Mouse (Mus musculus) granulocyte monocyte progenitor cell, adult 5-6 weeks (primary cell): ENCODE measurements around the gene Fxyd4. TPM values are rescaled to one million over a fixed set of nuclear protein-coding genes. Genes with fewer than 3 reads are reported as not detected.

ENCODE experiments used
- ATAC-seq: replicated peaks from 2 replicates; pipeline ENCODE4 v1.8.0; 2016; ENCODE audit warnings: mild to moderate bottlenecking, moderate TSS enrichment, inconsistent platforms; ENCODE audit not compliant: poor library complexity, severe bottlenecking
- total RNA-seq, 2 experiments: library from RNA; stranded (forward) in 1 of 2; stranded (reverse) in 1 of 2; fragments of 200-712, 200-1000 nt in 1 of 2; fragments of >200 nt in 1 of 2; fragmentation: Nextera tagmentation in 1 of 2; gene quantifications; 2 replicates each; pipeline ENCODE4 v1.2.3; 2014 to 2017

The Fxyd4 gene
- total RNA-seq, 2 experiments from 2014 or later, result not detected

DNA sequence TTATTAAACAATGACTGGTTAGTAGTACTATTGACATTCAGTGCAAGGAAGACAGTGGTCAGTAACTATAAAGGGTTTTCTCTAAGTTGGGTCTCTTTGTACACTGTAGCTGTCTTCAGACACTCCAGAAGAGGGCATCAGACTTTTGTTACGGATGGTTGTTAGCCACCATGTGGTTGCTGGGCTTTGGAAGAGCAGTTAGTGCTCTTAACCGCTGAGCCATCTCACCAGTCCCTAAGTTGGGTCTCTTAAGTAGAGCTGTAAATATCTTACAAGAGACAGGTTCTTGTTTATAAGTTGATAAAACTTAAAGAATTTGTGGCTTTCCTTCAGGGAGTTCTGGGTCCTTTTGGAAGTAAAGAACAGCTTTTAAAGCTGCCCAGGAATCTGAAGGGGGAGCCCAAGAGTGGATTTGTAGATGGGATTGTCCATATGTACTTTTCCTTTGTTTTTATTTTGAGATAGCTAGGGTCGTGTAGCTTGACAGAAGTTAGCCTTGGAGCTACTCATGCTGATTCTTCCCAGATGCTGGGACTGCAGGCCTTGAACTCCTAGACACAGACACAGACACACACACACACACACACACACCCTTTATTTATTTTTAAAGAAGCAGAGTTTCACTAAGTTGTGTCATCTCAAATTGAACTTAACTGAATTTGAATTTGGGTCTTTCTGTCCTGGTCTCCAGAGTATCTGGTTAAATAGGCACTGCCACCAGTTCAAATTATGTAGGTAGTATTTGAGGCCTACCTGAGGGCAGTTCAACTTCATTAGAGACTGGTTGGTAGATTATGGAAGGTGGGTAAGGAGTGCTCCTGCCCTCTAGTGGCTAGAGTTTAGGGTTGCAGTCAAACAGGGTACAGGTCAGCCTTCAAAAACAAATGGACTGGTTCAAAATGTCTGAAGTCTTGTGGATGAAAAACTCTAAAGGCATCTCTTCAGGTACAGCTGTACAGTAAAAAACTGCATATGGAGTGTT, 16.5 kb downstream of the Fxyd4 start:
- peak; percentile 28 for ATAC-seq

DNA sequence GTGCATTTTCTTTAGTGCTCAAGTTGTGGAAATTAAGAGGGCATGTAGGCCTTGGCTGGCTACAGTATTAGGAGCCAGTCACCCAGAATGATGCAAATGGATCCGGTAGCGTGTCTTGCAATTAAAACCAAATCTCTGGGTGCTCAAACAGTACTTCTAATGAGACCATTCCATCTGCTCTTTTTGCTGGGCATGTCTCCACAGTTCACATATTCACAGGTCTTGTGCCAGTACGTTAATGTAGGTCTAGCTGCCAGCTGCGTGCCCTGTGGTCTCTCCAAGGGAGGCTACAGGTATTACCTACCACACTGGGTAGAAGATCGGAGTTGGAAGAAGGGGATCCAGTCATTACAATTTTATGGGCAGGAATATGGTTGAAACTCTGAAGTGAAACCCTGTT, 19.4 kb downstream of the Fxyd4 start:
- no peak for ATAC-seq

DNA sequence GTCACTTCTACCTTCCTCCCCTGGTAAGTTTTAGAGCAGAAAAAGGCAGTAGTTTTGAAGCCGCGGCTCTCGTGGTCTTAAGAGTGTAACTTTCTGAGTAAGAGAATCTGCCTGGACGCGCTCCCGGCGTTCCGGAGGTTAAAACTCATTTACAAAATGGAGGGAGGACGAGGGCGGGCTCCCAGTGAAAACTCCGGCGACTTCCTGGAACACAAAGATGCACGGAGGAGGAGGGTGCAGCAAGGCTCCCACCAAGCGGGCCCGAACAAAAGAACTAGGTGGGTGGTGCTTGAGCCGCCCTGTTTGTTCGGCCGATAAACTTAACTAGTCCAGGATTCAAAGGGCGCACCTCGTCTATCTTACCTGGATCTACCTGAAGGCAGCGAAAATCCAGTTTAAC, 19.9 kb downstream of the Fxyd4 start:
- peak; percentile 39 for ATAC-seq

DNA sequence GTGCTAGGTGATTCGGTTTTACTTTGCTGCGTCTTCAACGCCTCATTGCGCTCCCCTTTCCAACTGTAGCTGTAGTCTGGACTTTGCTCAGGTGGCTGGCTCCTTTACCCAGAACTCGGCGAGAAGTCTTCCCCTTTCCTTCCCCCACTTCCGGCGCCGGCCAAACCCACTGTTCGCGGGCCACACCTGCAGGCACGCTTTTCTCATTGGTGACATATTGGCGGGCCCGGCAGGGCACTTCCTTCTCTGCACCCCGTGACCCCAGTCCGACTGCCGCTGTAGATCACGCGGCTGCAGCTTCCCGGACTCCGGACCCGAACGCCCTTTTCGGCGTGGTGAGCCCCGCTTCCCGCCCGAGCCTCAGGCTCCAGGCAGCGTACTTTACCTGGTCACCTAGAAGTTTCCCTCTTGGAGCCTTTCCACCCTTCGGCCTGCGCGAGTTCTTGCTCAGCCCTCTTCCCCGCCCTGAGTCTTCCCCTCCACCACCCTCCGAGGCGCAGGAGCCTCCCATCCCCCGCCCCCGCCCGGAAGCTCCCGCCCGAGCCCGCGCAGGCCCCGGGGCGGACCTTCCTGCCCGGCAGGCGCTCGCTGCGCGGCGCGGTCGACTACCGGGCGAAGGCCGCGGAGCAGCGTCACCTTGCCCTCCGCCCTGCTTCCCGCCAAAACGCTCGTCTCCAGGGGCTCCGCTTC, 20.6 kb downstream of the Fxyd4 start:
- peak; percentile 82 for ATAC-seq

DNA sequence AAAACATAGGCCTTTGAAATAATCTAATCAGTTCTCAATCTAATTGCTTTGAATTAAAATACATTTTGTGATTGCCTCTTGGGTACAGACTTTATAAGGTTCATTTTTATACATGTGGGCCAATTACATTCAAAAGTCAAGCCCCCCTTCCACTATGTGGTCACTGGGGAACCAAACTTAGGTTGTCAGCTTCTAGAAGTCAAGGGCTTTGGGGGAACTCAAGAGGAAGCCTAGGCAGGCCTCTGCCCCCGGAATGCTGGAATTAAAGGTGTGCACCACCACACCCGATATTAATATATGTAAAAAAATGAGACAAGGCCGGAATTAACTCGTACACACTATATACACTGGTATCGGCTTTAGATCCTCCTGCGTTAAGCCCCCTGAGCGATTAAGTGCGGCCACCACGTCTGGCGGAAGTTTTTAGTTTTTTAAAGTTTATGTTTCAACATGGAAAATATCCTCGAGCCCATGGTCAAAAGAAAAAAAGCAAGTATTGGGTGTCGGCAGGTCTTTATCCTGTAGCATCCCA, 21.2 kb downstream of the Fxyd4 start:
- ATAC-seq, result no peak

DNA sequence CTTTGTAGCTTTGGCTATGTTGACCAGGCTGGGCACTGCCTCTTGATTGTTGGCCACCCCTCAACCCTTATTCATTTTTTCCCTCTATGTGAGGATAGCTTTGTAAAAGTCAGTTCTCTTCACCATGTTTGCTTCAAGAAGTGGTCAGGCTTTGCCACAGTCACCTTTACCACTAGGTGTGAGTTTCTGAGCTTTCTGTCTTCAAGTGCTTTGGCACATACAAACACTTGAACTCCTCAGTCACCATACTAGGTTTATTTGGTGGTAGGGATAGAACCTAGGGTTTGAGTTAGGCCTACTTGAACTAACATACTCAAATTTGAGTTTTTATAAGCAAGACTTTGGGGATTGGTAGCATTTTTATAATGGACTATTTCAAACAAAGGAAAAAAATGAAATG, 23.0 kb downstream of the Fxyd4 start:
- ATAC-seq, result no peak

DNA sequence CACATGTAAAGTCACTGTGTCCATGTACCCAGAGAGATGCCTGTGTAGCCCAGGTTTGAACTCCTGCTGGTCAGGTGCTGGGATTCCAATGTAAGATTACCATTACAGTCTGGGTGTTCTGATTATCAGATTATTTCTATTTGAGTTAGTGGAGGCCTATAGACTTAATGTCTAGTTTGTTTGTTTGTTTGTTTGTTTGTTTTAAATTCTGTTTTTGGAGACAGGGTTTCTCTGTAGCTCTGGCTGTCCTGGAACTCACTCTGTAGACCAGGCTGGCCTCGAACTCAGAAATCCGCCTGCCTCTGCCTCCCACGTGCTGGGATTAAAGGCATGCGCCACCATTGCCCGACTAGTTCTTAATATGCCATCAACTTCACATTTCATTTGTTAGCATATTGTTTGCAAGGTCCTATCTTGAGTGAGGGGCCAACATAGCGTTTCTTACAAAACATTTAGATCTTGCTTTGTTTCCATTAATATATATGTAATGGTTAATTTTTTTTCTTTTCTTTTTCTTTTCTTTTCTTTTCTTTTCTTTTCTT, 27.3 kb downstream of the Fxyd4 start:
- no peak for ATAC-seq

DNA sequence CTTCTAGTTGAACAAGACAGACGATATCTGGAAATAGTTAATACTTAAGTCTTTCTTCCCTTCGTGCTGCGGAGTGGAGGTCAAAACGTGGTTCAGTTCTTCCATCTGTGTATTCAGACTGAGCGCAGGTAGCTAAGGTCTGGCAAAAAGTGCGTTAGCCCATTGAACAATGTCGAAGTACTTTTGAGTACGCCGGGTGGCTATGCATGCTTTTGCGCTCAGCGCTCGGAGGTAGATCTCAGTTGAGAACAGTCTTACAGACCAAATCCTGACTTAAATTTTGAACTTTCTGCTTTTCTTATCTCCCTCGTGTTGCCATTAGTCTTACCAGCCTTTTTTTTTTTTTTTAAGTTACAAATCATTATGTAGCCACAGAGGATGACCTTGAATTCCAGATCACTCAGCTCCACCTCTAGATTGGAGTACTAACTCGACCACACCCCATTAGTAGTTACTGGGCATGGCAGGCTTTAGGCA, 29.0 kb downstream of the Fxyd4 start:
- ATAC-seq, result no peak

DNA sequence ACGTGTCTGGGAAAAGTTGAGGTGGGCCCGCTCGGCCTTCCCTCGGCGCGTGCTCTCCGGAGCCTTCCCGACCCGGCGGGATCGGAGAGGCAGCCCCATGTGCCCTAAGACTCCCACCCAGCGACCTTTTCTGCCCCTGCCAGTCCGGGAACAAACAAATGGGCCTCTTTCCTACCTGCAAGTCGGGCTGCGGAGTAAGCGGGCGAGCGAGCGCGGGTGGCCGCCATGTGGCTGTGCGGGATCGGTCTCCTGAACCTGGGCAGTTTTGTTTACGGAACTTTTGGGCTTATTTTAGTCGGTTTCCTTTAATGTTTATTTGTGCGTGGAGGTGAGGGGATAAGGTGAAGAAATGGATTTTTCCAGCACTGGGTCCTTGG, 29.5 kb downstream of the Fxyd4 start:
- ATAC-seq, result no peak

DNA sequence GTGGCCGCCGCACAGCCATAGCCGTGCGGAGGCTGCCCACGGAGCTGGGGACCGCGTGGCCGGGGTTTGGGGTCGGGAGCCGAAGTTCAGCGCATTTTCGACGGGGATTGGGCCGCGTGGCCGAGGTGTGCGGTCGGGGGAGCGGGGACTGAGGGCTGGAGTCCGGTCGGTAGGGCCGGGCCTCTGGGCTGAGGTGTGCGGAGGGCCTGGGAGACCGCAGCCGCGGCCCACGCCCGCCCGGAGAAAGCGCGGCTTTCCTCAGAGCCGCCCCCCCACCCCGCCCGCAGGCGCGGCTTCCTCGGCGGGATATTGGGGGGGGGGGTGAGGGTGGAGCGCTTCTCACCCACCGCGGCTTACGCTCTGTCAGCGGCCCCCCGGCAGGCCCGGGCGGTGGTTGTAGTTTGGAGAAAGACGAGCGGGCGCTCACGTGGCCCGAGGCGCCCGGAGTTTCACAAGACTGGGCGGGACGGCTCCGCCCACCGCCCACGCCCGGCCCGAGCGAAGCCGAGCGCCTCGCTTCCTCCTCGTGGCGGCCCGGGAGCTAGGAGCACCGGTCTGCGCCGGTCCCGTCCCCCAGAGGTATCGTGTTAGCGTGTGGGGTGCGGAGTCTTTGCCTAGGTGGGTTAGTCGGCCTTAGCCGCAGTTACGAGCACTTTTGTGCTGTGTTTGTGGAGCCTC, 30.1 kb downstream of the Fxyd4 start:
- peak; percentile 68 for ATAC-seq

DNA sequence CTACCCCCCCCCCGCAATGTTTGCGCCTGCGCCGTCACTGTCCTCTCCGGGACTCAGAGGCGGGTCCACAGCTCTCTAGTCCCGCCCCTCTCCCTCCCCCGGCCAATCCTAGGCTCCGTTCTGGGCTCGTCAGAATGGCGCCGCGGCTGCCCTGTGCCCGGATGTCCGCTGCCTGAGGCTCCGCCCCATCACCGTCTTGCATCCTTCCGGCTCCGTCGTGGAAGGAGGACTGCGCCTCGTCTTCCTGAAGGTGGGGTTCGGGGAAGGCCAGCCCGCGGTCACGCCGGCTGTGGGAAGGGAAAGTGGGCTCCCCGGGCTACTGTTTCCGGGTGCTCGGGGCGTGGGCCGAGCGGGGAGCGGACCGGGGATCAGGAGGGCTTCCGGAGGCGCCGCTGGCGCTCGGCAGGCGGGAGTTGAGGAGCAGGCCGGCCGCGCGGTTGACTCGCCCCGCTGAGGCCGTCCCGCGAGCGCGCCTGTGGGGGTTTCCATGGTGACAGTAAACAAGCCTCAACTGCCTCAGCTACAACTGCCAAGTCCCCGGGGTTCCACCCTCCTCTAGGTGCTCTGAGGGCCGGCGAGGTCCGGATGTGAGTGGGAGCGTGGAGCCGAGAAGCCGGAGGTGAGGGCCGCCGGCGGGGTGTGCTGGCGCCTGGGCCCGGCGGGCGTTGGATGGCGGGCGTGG, 30.8 kb downstream of the Fxyd4 start:
- ATAC-seq, result peak; percentile 81

DNA sequence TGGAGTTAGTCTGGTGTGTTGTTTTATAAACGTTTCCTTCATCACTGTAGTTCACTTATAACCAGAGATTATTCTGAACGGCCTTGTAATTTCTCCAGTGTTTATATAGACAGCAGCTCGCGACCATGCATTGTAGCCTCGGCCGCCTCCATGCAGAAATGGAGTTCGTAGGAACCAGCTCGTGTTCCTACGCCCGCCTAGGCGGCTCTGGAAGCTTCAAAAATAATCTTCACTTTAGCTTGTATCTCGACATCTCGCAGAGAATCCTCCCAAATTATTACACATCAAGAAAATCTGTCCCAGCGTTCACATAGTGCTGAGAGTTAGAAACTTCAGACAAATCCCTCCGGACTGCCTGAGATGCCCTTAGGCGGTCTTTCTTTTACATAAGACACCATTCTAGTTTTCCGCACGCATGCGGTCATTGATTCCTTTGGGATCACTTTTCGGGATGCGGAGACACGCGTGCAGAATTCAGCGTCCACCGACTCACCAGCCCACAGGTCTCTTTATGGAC, 31.4 kb downstream of the Fxyd4 start:
- no peak for ATAC-seq

DNA sequence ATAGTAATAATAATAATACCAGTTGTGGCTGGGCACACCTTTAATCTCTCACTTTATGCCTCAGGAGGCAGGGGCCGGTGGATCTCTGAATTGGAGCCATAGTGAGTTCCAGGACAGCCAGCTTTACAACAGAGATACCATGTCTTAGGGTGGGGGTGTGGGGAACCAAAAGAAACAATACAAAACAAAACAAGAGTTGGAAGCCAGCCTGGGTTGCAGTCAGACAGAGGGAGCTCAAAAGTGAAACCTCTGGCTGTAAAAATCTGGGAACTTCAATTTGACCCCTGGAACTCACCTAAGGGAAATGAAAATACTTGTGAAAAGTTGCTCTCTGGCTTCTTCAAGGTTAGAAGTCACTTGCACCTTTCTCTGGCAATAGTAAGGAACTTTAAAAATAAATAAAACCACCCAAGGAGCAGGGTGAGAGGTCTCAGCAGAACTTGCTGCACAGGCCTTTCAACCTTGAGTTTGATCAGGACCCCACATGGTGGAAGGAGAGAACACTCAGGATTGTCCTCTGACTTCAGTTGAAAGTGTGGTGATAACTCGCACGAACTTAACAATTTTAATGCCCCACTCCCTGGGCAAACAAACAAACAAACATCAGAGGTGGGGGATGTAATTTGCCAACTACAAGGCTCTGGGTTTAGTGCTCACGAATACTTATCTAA, 32.1 kb downstream of the Fxyd4 start:
- ATAC-seq, result no peak

DNA sequence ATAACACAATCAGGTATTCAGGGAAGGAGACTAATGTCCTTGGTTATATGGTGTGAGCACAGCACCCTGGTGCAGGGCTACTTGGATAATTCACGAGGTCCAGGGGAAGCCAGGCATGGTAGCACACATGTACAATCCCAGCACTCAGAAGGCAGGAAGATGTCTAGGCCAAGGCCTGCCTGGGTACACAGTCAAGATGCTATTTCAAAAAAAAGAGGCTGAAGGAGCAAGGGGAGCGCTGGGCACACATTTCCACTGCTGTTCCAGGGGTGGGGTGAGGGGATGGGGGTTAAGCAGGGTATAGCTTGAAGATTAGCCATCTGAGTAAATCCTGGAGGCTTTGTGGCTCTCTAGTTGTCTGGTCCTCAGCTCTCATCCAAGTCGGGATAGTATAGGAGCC, 33.7 kb downstream of the Fxyd4 start:
- ATAC-seq, result no peak

DNA sequence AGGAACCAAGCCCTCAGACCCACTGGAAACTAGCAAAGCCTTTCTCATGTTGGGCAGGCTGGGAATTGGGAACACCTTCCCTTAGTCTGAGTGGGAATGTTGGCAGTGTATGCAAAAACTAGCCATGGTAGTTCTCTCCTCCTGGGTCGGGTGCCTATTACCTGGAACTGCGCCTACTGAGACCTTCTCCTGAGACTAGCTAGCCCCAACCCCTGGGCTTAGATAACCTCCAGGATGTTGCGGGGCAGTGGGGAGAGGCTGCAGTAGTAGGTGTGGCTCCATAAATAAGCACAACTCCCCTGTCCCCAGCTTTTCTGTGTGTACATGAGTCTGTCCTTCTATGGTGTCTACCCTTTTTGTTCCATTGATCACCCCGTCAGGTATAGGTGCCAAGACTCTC, 34.9 kb downstream of the Fxyd4 start:
- ATAC-seq, result no peak

DNA sequence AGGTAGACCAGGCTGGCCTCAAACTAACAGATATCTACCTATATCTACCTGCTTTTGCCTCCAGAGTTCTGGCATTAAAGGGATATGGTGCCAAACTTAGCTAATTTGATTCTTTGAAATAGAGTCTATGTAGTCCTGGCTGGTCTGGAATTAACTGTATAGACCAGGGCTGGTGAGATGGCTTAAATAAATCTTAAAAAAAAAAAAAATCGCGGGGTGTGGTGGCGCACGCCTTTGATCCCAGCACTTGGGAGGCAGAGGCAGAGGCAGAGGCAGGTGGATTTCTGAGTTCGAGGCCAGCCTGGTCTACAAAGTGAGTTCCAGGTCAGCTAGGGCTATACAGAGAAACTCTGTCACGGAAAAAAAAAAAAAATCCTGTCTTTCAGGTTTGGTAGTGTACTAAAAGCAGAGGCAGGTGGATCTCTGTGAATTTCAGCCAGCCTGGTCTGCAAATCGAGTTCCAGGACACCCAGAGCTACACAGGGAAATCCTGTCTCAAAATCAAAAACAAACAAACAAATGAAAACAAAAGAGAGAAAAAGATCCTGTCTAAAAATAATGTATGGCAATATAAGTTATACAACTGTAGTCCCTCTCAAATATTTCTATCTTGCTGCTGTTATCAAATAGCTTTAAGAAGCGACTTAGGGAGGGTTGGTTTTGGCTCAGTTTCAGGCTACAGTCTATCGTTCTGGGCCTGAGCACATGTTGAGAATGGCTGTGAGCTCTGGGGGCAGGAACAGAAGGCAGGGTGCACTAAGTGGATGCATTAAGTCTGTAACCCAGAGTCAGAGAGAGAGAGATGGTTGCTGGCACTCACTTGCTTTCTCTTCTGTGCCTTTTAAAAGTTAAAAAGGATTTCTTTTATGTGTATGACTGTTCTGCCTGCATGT, 35.7 kb downstream of the Fxyd4 start:
- no peak for ATAC-seq

DNA sequence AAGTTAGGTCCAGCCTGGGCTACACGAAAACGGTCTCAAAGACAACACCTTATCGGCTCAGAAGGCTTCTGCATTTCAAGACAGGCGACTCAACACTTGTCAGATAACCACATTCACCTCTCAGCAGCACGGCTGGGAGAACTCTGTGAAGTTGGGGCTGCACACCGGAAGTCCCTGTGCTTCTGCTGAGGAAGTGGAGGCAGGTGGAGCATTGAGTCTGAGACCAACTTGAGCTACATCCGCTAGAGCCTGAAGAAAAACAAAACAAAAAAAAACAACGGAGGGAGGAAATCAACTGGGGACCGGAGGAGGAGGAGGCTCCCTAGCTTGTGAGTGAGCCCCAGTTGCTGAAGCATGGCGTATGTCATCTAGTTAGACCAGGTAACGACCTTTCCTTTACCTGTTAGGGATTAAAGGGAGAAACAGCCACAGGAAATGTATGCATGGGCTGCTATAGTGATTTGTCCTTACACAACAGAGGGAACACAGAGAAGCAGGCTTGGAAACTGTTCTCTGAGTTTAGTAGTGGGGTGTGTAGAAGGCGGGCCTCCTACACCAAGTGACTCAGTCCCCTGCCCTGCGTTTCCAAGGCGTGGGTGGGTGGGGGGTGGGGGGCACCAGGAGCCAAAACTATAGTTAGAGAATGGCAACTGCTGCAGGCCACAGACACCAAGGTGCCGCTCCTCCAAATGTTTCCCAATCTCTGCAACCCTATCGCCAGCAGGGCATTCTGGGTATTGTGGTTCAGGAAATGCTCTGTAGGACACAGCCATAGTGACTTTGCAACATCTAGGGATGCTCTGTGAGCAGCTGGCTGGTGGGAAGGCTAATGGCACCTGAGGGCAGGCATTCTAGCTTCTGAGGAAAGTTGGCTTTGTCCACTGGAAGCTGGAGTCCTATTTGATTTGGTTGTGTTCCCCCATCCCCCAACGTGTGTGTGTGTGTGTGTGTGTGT, 37.1 kb downstream of the Fxyd4 start, which contains the start of gene Hnrnpf:
Gene Hnrnpf, plus strand, starts transcription at position 199 of the 955 bp plus-strand sequence.
- peak; percentile 91 for ATAC-seq
